Mouse (Mus musculus) lung, postnatal 0 days (tissue): ENCODE results near the gene Meltf. TPM values are rescaled to one million over a fixed set of nuclear protein-coding genes. Genes with fewer than 3 reads are reported as not detected.

Source experiments
- ATAC-seq: fragments of 200-750 bp; cut with Nextera tagmentation; 2 replicates; pipeline ENCODE4 v1.8.0; 2017; ENCODE audit warnings: moderate library complexity
- DNase-seq: peaks from one replicate; pipeline ENCODE4 v3.0.0-alpha.2; 2016; ENCODE audit warnings: low spot score
- H3K27ac ChIP-seq: fragments of 300-500 bp; sonication (generic); 2 replicates; pipeline ENCODE4 v1.5.1; 2014; ENCODE audit warnings: antibody characterized with exemption, mild to moderate bottlenecking, low read length, mixed read lengths
- H3K27me3 ChIP-seq: fragments of 300-500 bp; sonication (generic); replicated peaks from 2 replicates; pipeline ENCODE4 v1.6.1; 2014; ENCODE audit warnings: low read length, mixed read lengths; ENCODE audit not compliant: insufficient read depth
- H3K36me3 ChIP-seq: fragments of 300-500 bp; sonication (generic); 2 replicates; pipeline ENCODE4 v1.6.1; 2014; ENCODE audit warnings: low read length, mixed read lengths; ENCODE audit not compliant: insufficient read depth
- H3K4me1 ChIP-seq: fragments of 300-500 bp; sonication (generic); 2 replicates; pipeline ENCODE4 v1.6.1; 2014; ENCODE audit warnings: antibody characterized with exemption, low read depth, low read length, mixed read lengths; ENCODE audit not compliant: insufficient read depth
- H3K4me2 ChIP-seq: fragments of 300-500 bp; sonication (generic); replicated peaks from 2 replicates; pipeline ENCODE4 v1.6.1; 2014; ENCODE audit warnings: low read depth, mild to moderate bottlenecking, low read length, moderate library complexity, mixed read lengths
- H3K4me3 ChIP-seq: fragments of 300-500 bp; sonication (generic); 2 replicates; pipeline ENCODE4 v1.5.1; 2014; ENCODE audit warnings: low read depth, low read length
- H3K9ac ChIP-seq: fragments of 300-500 bp; sonication (generic); replicated peaks from 2 replicates; pipeline ENCODE4 v1.6.1; 2014; ENCODE audit warnings: low read depth, mild to moderate bottlenecking
- H3K9me3 ChIP-seq: fragments of 300-500 bp; sonication (generic); 2 replicates; pipeline ENCODE4 v1.6.1; 2016; ENCODE audit warnings: low read length, mixed read lengths
- CTCF ChIP-seq: IDR thresholded peaks from 2 replicates; pipeline ENCODE4 v1.5.1; 2016; ENCODE audit warnings: antibody characterized with exemption, mild to moderate bottlenecking
- EP300 ChIP-seq: IDR thresholded peaks from 2 replicates; pipeline ENCODE4 v1.6.1; 2016; ENCODE audit warnings: antibody characterized with exemption, mild to moderate bottlenecking, control low read depth
- WGBS: fragments of 180-500 bp; shearing (Covaris S2); extraction: QIAGEN DNeasy Blood & Tissue Kit; methylation state at CpG from one replicate; pipeline ENCODE4 v1.1.7; 2014; 5-methylcytosine and 5-hydroxymethylcytosine counted together
- polyA plus RNA-seq: library from polyadenylated mRNA; unstranded; fragments of >200 nt; fragmentation: Nextera tagmentation; extraction: Ambion mirVana; gene quantifications from 2 replicates; pipeline ENCODE4 v1.2.1, GENCODE M21; 2015

The Meltf gene
- polyA plus RNA-seq, 1 experiment from 2014 or later, result not detected

GRCm38 (mm10) chr16:31917776-31918175 lies 39.2 kb downstream of the Meltf start:
- no peaks in the 10 kb centered on the region for H3K9me3 ChIP-seq
- DNase-seq (peak; percentile 45), ATAC-seq (peak; percentile 53; the same call in 1 of the 2 replicates)
- H3K4me1 ChIP-seq, result no peaks in the 10 kb centered on the region
- no peak for TF ChIP-seq EP300
- no peak for TF ChIP-seq CTCF
- 33% methylated on average over 11 of the region's 11 CpGs for WGBS
- no peak overlapping the region for H3K9ac ChIP-seq
- no peak overlapping the region for H3K4me3 ChIP-seq
- H3K4me2 ChIP-seq, result no peak overlapping the region
- H3K36me3 ChIP-seq, result no peaks in the 10 kb centered on the region
- H3K27me3 ChIP-seq, result no peaks in the 10 kb centered on the region
- no peak overlapping the region for H3K27ac ChIP-seq

- WGBS, result 5% methylated on average over 14 of the region's 14 CpGs
- H3K9ac ChIP-seq, result no peak overlapping the region
- DNase-seq (peak; percentile 83), ATAC-seq (peak; percentile 64)
- peak overlapping the region; percentile 37; the same call in 1 of the 2 replicates for H3K4me2 ChIP-seq
- H3K27me3 ChIP-seq, result no peaks in the 10 kb centered on the region
- no peak overlapping the region for H3K27ac ChIP-seq
- no peaks in the 10 kb centered on the region for H3K4me1 ChIP-seq
- no peak overlapping the region for H3K4me3 ChIP-seq
- H3K36me3 ChIP-seq, result no peaks in the 10 kb centered on the region
- TF ChIP-seq CTCF (peak; percentile 94), EP300 (no peak)
- H3K9me3 ChIP-seq, result no peaks in the 10 kb centered on the region
These were observed 39.7 kb downstream of the Meltf start for GRCm38 (mm10) chr16:31918248-31918724.

- WGBS, result 75% methylated on average over 6 of the region's 6 CpGs
- no peaks in the 10 kb centered on the region for H3K27me3 ChIP-seq
- DNase-seq, result no peak
- no peak for ATAC-seq
- no peak overlapping the region for H3K9ac ChIP-seq
- H3K36me3 ChIP-seq, result no peaks in the 10 kb centered on the region
- TF ChIP-seq CTCF (no peak), EP300 (no peak)
- no peak overlapping the region for H3K4me3 ChIP-seq
- H3K27ac ChIP-seq, result no peak overlapping the region
- H3K4me2 ChIP-seq, result no peak overlapping the region
- no peaks in the 10 kb centered on the region for H3K9me3 ChIP-seq
- H3K4me1 ChIP-seq, result no peaks in the 10 kb centered on the region
These were observed 45.8 kb downstream of the Meltf start for GRCm38 (mm10) chr16:31924368-31924767.

GRCm38 (mm10) chr16:31926091-31926490 lies 47.5 kb downstream of the Meltf start:
- Histone ChIP-seq H3K4me2 (no peak overlapping the region), H3K27ac (no peak overlapping the region), H3K9ac (no peak overlapping the region), H3K27me3 (no peaks in the 10 kb centered on the region), H3K9me3 (no peaks in the 10 kb centered on the region), H3K4me3 (no peak overlapping the region), H3K36me3 (no peaks in the 10 kb centered on the region), H3K4me1 (no peaks in the 10 kb centered on the region)
- WGBS, result 74% methylated on average over 6 of the region's 6 CpGs
- TF ChIP-seq EP300, result no peak
- no peak for TF ChIP-seq CTCF
- no peak for DNase-seq
- no peak for ATAC-seq

GRCm38 (mm10) chr16:31926547-31927182 lies 48.1 kb downstream of the Meltf start:
- H3K36me3 ChIP-seq, result no peaks in the 10 kb centered on the region
- no peaks in the 10 kb centered on the region for H3K27me3 ChIP-seq
- DNase-seq, result no peak
- TF ChIP-seq CTCF, result no peak
- no peak overlapping the region for H3K9ac ChIP-seq
- 71% methylated on average over 13 of the region's 13 CpGs for WGBS
- no peak overlapping the region for H3K4me3 ChIP-seq
- H3K4me1 ChIP-seq, result no peaks in the 10 kb centered on the region
- H3K27ac ChIP-seq, result no peak overlapping the region
- H3K4me2 ChIP-seq, result no peak overlapping the region
- ATAC-seq, result no peak
- no peaks in the 10 kb centered on the region for H3K9me3 ChIP-seq

GRCm38 (mm10) chr16:31927412-31927811 lies 48.8 kb downstream of the Meltf start:
- H3K36me3 ChIP-seq, result no peaks in the 10 kb centered on the region
- no peaks in the 10 kb centered on the region for H3K9me3 ChIP-seq
- no peak overlapping the region for H3K27ac ChIP-seq
- no peak for TF ChIP-seq EP300
- TF ChIP-seq CTCF, result no peak
- no peak overlapping the region for H3K4me3 ChIP-seq
- whole genome bisulfite sequencing, result 78% methylated on average over 5 of the region's 5 CpGs
- no peaks in the 10 kb centered on the region for H3K4me1 ChIP-seq
- no peaks in the 10 kb centered on the region for H3K27me3 ChIP-seq
- no peak for ATAC-seq
- H3K9ac ChIP-seq, result no peak overlapping the region
- no peak overlapping the region for H3K4me2 ChIP-seq
- DNase-seq, result no peak
